8 mouse cellular contexts compared by ENCODE assay signal in the genomic region with DNA sequence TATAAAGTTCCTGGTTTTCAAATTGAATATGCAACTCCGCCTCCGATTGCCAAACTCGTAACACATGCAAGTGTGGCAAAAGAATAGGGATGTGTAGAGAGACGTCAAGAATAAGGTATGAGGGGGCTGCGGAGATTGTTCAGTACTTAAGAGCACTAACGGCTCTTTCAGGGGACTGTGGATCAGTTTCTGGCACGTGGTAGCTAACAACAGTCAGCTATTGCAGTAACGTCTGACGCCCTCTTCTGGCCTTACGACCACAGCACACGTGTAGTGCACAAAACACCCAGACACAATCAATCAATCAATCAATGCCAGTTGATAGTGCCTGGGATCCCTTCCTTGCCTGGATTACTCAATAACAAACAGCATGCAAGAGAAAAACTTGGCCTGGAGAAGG. TPM values are rescaled to one million over a fixed set of nuclear protein-coding genes. Genes with fewer than 3 reads are reported as not detected.
DNase-seq lines count a peak whose midpoint lies in the region; ATAC-seq and TF ChIP-seq lines count a peak whose summit lies in the region.

No protein-coding gene starts in this region.

- no peaks in the 10 kb centered on the region for H3K9me3 ChIP-seq in embryonic facial prominence, embryonic 11.5 days (replicated peaks; ENCODE audit: control insufficient read depth, low read length)
- no peaks in the 10 kb centered on the region for H3K9me3 ChIP-seq in heart, embryonic 14.5 days (ENCODE audit: control insufficient read depth, low read length)
- no peaks in the 10 kb centered on the region for H3K9me3 ChIP-seq in liver, embryonic 14.5 days (ENCODE audit: control insufficient read depth, low read length)

- peak overlapping the region; percentile 96 for H3K4me3 ChIP-seq in embryonic facial prominence, embryonic 11.5 days (ENCODE audit: low read depth, low read length)
- H3K4me3 ChIP-seq in heart, embryonic 14.5 days (ENCODE audit: control insufficient read depth in 1 of 2, insufficient read depth in 1 of 2, low read depth in 1 of 2, low read length in 2 of 2), result peak overlapping the region; percentile 86 to 99
- peak overlapping the region; percentile 80 to 87 for H3K4me3 ChIP-seq in liver, embryonic 14.5 days (ENCODE audit: insufficient read depth in 1 of 2, low read depth in 2 of 2, low read length in 2 of 2)

- peak overlapping the region; percentile 48 for H3K4me2 ChIP-seq in embryonic facial prominence, embryonic 11.5 days (ENCODE audit: low read depth, low read length)
- H3K4me2 ChIP-seq in heart, embryonic 14.5 days (ENCODE audit: low read length), result peak overlapping the region; percentile 64
- peak overlapping the region; percentile 93 for H3K4me2 ChIP-seq in liver, embryonic 14.5 days (ENCODE audit: low read depth)

- WGBS in embryonic facial prominence, embryonic 11.5 days, result 2% methylated on average over 11 of the region's 11 CpGs
- WGBS in heart, embryonic 14.5 days, result 6% methylated on average over 11 of the region's 11 CpGs
- 3% methylated on average over 11 of the region's 11 CpGs for WGBS in liver, embryonic 14.5 days (ENCODE audit: insufficient replicate concordance)

- ATAC-seq in embryonic facial prominence, embryonic 11.5 days (replicated peaks; ENCODE audit: insufficient number of reproducible peaks, low FRiP score, low TSS enrichment, low read depth), result no peak
- no peak for ATAC-seq in heart, embryonic 14.5 days (ENCODE audit: insufficient number of reproducible peaks, insufficient read depth, low FRiP score, low read depth)
- ATAC-seq in liver, embryonic 14.5 days (ENCODE audit: insufficient read depth), result no peak

- TF ChIP-seq EP300 in liver, embryonic 14.5 days (IDR thresholded peaks at IDR 0.05; ENCODE audit: low read depth), result 0 out of 2 replicates have a peak, but pooled peaks have one; percentile 13

- H3K36me3 ChIP-seq in embryonic facial prominence, embryonic 11.5 days (replicated peaks; ENCODE audit: control insufficient read depth, insufficient read depth, low read depth, low read length), result no peaks in the 10 kb centered on the region; the same call in 1 of the 2 replicates
- H3K36me3 ChIP-seq in heart, embryonic 14.5 days (ENCODE audit: control insufficient read depth, insufficient read depth, low read length), result peaks cover 12% of the 10 kb centered on the region
- H3K36me3 ChIP-seq in liver, embryonic 14.5 days (replicated peaks; ENCODE audit: control insufficient read depth, insufficient read depth, low read depth), result peaks cover 3% of the 10 kb centered on the region

- peak overlapping the region; percentile 62 for H3K9ac ChIP-seq in embryonic facial prominence, embryonic 11.5 days (replicated peaks; ENCODE audit: low read length)
- peak overlapping the region; percentile 95 for H3K9ac ChIP-seq in heart, embryonic 14.5 days (ENCODE audit: low read length)
- H3K9ac ChIP-seq in liver, embryonic 14.5 days (replicated peaks), result peak overlapping the region; percentile 83

- no peaks in the 10 kb centered on the region for H3K27me3 ChIP-seq in embryonic facial prominence, embryonic 11.5 days (ENCODE audit: control insufficient read depth, insufficient read depth, low read length)
- H3K27me3 ChIP-seq in heart, embryonic 14.5 days (ENCODE audit: control insufficient read depth, insufficient read depth, low read length), result no peaks in the 10 kb centered on the region
- no peaks in the 10 kb centered on the region for H3K27me3 ChIP-seq in liver, embryonic 14.5 days (ENCODE audit: control insufficient read depth, insufficient read depth, low read length)

- H3K27ac ChIP-seq in embryonic facial prominence, embryonic 11.5 days (replicated peaks; ENCODE audit: low read depth, low read length), result peak overlapping the region; percentile 63; the same call in 1 of the 2 replicates
- peak overlapping the region; percentile 97 to 99 for H3K27ac ChIP-seq in heart, embryonic 14.5 days (replicated peaks in 1 of 2; ENCODE audit: control insufficient read depth in 1 of 2, insufficient read depth in 1 of 2, low read depth in 2 of 2, low read length in 2 of 2)
- peak overlapping the region; percentile 87 for H3K27ac ChIP-seq in liver, embryonic 14.5 days

- peak; percentile 74 to 77 for DNase-seq in B cell, adult 2 months
- DNase-seq in adipocyte (ENCODE audit: low spot score), result peak; percentile 79
- peak; percentile 75 for DNase-seq in embryonic facial prominence, embryonic 11.5 days (ENCODE audit: low spot score)
- peak; percentile 65 for DNase-seq in kidney, postnatal 10 days
- peak; percentile 60 to 68 (median 60) for DNase-seq in liver, embryonic 14.5 days (ENCODE audit: low read depth in 3 of 3, low spot score in 3 of 3)
- DNase-seq in natural killer cell, adult 2 months (ENCODE audit: low spot score in 2 of 2), result peak; percentile 52 to 72
- DNase-seq in testis, postnatal 14 days (ENCODE audit: low spot score), result peak; percentile 55

- peaks cover 5% of the 10 kb centered on the region; the same call in 1 of the 2 replicates for H3K4me1 ChIP-seq in embryonic facial prominence, embryonic 11.5 days (ENCODE audit: control insufficient read depth, insufficient read depth, low read length)
- peaks cover 18 to 45% of the 10 kb centered on the region in 2 experiments for H3K4me1 ChIP-seq in heart, embryonic 14.5 days (ENCODE audit: control insufficient read depth in 2 of 2, insufficient read depth in 2 of 2, low read length in 2 of 2)
- peaks cover 12 to 28% of the 10 kb centered on the region in 2 experiments for H3K4me1 ChIP-seq in liver, embryonic 14.5 days (replicated peaks; ENCODE audit: control insufficient read depth in 2 of 2, insufficient read depth in 2 of 2, low read length in 1 of 2)

- TF ChIP-seq CTCF in liver, embryonic 14.5 days (IDR thresholded peaks at IDR 0.05; ENCODE audit: low read depth), result peak; percentile 90

RNA-seq across cellular contexts. Expression of a gene that starts 0.4 kb away (rescaled TPM):
- polyA plus RNA-seq in embryonic facial prominence, embryonic 11.5 days (2014; fragmentation: Nextera tagmentation; extraction: Ambion mirVana), result 60.4 and 65.6 TPM in 2 replicates
- 63.3 and 67.3 TPM in 2 replicates for polyA plus RNA-seq in heart, embryonic 14.5 days (2014; fragmentation: Nextera tagmentation; extraction: Ambion mirVana)
- polyA plus RNA-seq in liver, embryonic 14.5 days (2012; rRNA removed), result 30.9 and 35.7 TPM in 2 replicates
- 25.1 and 27.5 TPM in 2 replicates for polyA plus RNA-seq in liver, embryonic 14.5 days (2014; fragmentation: Nextera tagmentation; extraction: Ambion mirVana)

RNA-seq across cellular contexts. Expression of a gene that starts 35.1 kb away (rescaled TPM):
- 17.8 and 19.3 TPM in 2 replicates for polyA plus RNA-seq in embryonic facial prominence, embryonic 11.5 days (2014; fragmentation: Nextera tagmentation; extraction: Ambion mirVana)
- 20.4 and 21.1 TPM in 2 replicates for polyA plus RNA-seq in heart, embryonic 14.5 days (2014; fragmentation: Nextera tagmentation; extraction: Ambion mirVana)
- 10.7 and 14.0 TPM in 2 replicates for polyA plus RNA-seq in liver, embryonic 14.5 days (2012; rRNA removed)
- polyA plus RNA-seq in liver, embryonic 14.5 days (2014; fragmentation: Nextera tagmentation; extraction: Ambion mirVana), result 11.1 and 15.0 TPM in 2 replicates

RNA-seq across cellular contexts. Expression of a gene that starts 49.0 kb away (rescaled TPM):
- polyA plus RNA-seq in embryonic facial prominence, embryonic 11.5 days (2014; fragmentation: Nextera tagmentation; extraction: Ambion mirVana), result 30.7 and 33.7 TPM in 2 replicates
- polyA plus RNA-seq in heart, embryonic 14.5 days (2014; fragmentation: Nextera tagmentation; extraction: Ambion mirVana), result 27.6 and 30.2 TPM in 2 replicates
- 7.4 and 9.2 TPM in 2 replicates for polyA plus RNA-seq in liver, embryonic 14.5 days (2012; rRNA removed)
- polyA plus RNA-seq in liver, embryonic 14.5 days (2014; fragmentation: Nextera tagmentation; extraction: Ambion mirVana), result 22.3 and 24.2 TPM in 2 replicates

RNA-seq across cellular contexts. Expression of a gene that starts 52.4 kb away (rescaled TPM):
- polyA plus RNA-seq in embryonic facial prominence, embryonic 11.5 days (2014; fragmentation: Nextera tagmentation; extraction: Ambion mirVana), result 50.4 and 58.1 TPM in 2 replicates
- 59.2 and 62.6 TPM in 2 replicates for polyA plus RNA-seq in heart, embryonic 14.5 days (2014; fragmentation: Nextera tagmentation; extraction: Ambion mirVana)
- polyA plus RNA-seq in liver, embryonic 14.5 days (2012; rRNA removed), result 37.0 and 44.7 TPM in 2 replicates
- 100 and 124 TPM in 2 replicates for polyA plus RNA-seq in liver, embryonic 14.5 days (2014; fragmentation: Nextera tagmentation; extraction: Ambion mirVana)
